Mouse (Mus musculus): ENCODE data around the gene Btrc.

Btrc gene

GRCm38 (mm10) chr19:45573033-45573432 is 209.5 kb downstream of the Btrc start:
- DNase-seq (ENCODE audit: low read depth, low spot score) = no peak

GRCm38 (mm10) chr19:45573861-45574267 is 210.3 kb downstream of the Btrc start:
- DNase-seq (ENCODE audit: low read depth, low spot score) = peak; percentile 92

GRCm38 (mm10) chr19:45574339-45574898 is 210.9 kb downstream of the Btrc start:
- DNase-seq (ENCODE audit: low read depth, low spot score) = no peak

GRCm38 (mm10) chr19:45574941-45575631 is 211.6 kb downstream of the Btrc start:
- peak; percentile 69 for DNase-seq (ENCODE audit: low read depth, low spot score)

GRCm38 (mm10) chr19:45575632-45576001 is 212.1 kb downstream of the Btrc start:
- DNase-seq (ENCODE audit: low read depth, low spot score) = no peak

- DNase-seq (ENCODE audit: low read depth, low spot score) = peak; percentile 65
Observed at GRCm38 (mm10) chr19:45577141-45577750, 213.7 kb downstream of the Btrc start.

- peak; percentile 70 for DNase-seq (ENCODE audit: low read depth, low spot score)
Observed at GRCm38 (mm10) chr19:45578976-45579375, 215.4 kb downstream of the Btrc start.

- DNase-seq (ENCODE audit: low read depth, low spot score) = no peak
Observed at GRCm38 (mm10) chr19:45579416-45579815, 215.9 kb downstream of the Btrc start.
